Mouse (Mus musculus) thymus, adult 2 months (tissue): ENCODE results near the gene Slc10a1.

Experiments
- CTCF ChIP-seq: fragments of 200-500 bp; IDR thresholded peaks from 2 replicates; pipeline ENCODE4 v1.5.1; 2012; ENCODE audit warnings: mild to moderate bottlenecking, control low read depth, low read length, moderate library complexity, borderline replicate concordance; ENCODE audit not compliant: control insufficient read depth, poor library complexity, insufficient read depth; ENCODE audit errors: extremely low read depth
- POLR2A ChIP-seq: fragments of 200-500 bp; IDR thresholded peaks from 2 replicates; pipeline ENCODE4 v1.6.1; 2012; ENCODE audit warnings: mild to moderate bottlenecking, low read length, control low read depth, moderate library complexity; ENCODE audit not compliant: control insufficient read depth, poor library complexity, insufficient read depth; ENCODE audit errors: extremely low read depth

- TF ChIP-seq POLR2A = no peak
- TF ChIP-seq CTCF = no peak
Observed at GRCm38 (mm10) chr12:80923602-80924001, 44.9 kb downstream of the Slc10a1 start.
